Mouse (Mus musculus) forebrain, postnatal 0 days (tissue): ENCODE measurements around the gene Sgk1. TPM values are rescaled to one million over a fixed set of nuclear protein-coding genes. Genes with fewer than 3 reads are reported as not detected.

Experiments used
- ATAC-seq: fragments of 200-750 bp; cut with Nextera tagmentation; 2 replicates; pipeline ENCODE4 v1.8.0; 2017; ENCODE audit warnings: mild to moderate bottlenecking, moderate library complexity
- DNase-seq: peaks from one replicate; pipeline ENCODE4 v3.0.0-alpha.2; 2015
- H3K27ac ChIP-seq: fragments of 300-500 bp; sonication (generic); 2 replicates; pipeline ENCODE4 v1.5.1; 2014; ENCODE audit warnings: low read depth, mild to moderate bottlenecking, antibody characterized with exemption, low read length, moderate library complexity, mixed read lengths
- H3K27me3 ChIP-seq: fragments of 300-500 bp; sonication (generic); 2 replicates; pipeline ENCODE4 v1.6.1; 2014; ENCODE audit warnings: mild to moderate bottlenecking, low read length, mixed read lengths; ENCODE audit not compliant: insufficient read depth
- H3K36me3 ChIP-seq: fragments of 300-500 bp; sonication (generic); 2 replicates; pipeline ENCODE4 v1.6.1; 2014; ENCODE audit warnings: mild to moderate bottlenecking, moderate library complexity; ENCODE audit not compliant: insufficient read depth
- H3K4me1 ChIP-seq: fragments of 300-500 bp; sonication (generic); 2 replicates; pipeline ENCODE4 v1.6.1; 2014; ENCODE audit warnings: antibody characterized with exemption; ENCODE audit not compliant: insufficient read depth
- H3K4me2 ChIP-seq: fragments of 300-500 bp; sonication (generic); 2 replicates; pipeline ENCODE4 v1.6.1; 2014; ENCODE audit warnings: low read depth, mild to moderate bottlenecking, moderate library complexity
- H3K4me3 ChIP-seq: fragments of 300-500 bp; sonication (generic); 2 replicates; pipeline ENCODE4 v1.5.1; 2014; ENCODE audit warnings: low read depth, low read length, mixed read lengths
- H3K9ac ChIP-seq: fragments of 300-500 bp; sonication (generic); 2 replicates; pipeline ENCODE4 v1.6.1; 2014; ENCODE audit warnings: mild to moderate bottlenecking
- H3K9me3 ChIP-seq: fragments of 300-500 bp; sonication (generic); 2 replicates; pipeline ENCODE4 v1.6.1; 2016; ENCODE audit warnings: low read length
- CTCF ChIP-seq: sonication (generic); IDR thresholded peaks from 2 replicates; pipeline ENCODE4 v1.5.1; 2016; ENCODE audit warnings: antibody characterized with exemption, control low read depth, low read depth
- WGBS: fragments of 180-500 bp; shearing (Covaris S2); extraction: QIAGEN DNeasy Blood & Tissue Kit; methylation state at CpG from one replicate; pipeline ENCODE4 v1.1.7; 2014; 5-methylcytosine and 5-hydroxymethylcytosine counted together
- polyA plus RNA-seq: library from polyadenylated mRNA; unstranded; fragments of >200 nt; fragmentation: Nextera tagmentation; extraction: Ambion mirVana; gene quantifications from 2 replicates; pipeline ENCODE4 v1.2.1, GENCODE M21; 2015
- total RNA-seq: library from RNA; depleted of rRNA; stranded (reverse); fragments of >200 nt; gene quantifications from 2 replicates; pipeline ENCODE4 v1.2.3, GENCODE M21; 2014; rRNA removed

Gene Sgk1
- total RNA-seq (88.0 and 97.5 TPM in 2 replicates), polyA plus RNA-seq (62.8 and 68.6 TPM in 2 replicates)

DNA sequence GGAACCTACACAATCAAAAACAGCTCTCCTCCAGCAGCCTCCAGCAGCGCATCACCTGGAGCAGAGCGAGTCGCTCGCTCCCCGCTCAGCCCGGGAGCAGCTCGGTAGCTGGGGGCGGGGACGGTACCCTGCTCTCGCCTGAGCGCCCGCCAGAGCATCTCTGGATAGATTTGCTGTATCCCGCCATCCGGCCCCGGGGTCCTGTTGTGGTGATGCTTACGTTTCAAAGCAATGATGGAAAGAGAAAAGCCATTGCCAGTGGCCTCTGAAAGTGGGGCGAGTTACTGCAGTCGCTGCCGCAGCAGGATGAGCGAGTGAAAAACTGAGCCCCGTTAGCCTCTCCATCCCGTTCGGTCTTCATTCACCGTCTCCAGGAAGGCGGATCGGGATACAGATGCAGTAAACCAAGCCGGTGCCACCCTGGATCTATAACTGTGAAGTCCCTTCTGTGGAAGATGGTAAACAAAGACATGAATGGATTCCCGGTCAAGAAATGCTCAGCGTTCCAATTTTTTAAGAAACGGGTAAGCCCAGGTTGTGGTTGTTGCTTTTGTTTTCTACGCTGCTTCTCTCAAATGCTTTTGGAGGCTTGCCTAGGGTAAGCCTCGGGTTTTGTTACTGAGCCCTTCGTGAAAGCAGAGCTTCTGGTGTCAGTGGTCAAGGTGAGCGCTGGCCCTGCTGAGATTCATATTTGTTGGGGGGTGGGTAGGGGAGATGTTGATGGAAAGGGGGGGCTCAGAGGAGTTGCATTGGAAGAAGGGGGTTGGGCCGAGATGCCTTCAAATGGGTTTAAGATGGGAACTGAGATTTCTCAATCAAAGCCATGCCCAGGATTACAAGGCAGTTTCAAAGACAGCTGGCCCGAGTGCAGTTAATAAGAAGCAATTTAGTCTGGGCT lies at the start of gene Sgk1:
Gene Sgk1, plus strand, starts transcription at position 1 of the 898 bp plus-strand sequence.
- Histone ChIP-seq H3K27me3 (no peaks in the 10 kb centered on the region), H3K36me3 (no peaks in the 10 kb centered on the region), H3K9ac (peak within 1 kb of the TSS; percentile 80), H3K4me1 (peaks cover 8% of the 10 kb centered on the region), H3K4me2 (peak within 1 kb of the TSS; percentile 60), H3K9me3 (no peaks in the 10 kb centered on the region), H3K27ac (peak within 1 kb of the TSS; percentile 92), H3K4me3 (peak within 1 kb of the TSS; percentile 67)
- peak; percentile 80 for DNase-seq
- TF ChIP-seq CTCF = no peak
- under 1% methylated on average over 36 of the region's 36 CpGs for WGBS
- ATAC-seq = peak; percentile 94

GRCm38 (mm10) chr10:21832282-21832681 lies 49.7 kb upstream of the Sgk1 start:
- no peak for DNase-seq
- H3K9ac ChIP-seq = no peak overlapping the region
- no peak for TF ChIP-seq CTCF
- H3K4me1 ChIP-seq = no peaks in the 10 kb centered on the region
- no peaks in the 10 kb centered on the region for H3K9me3 ChIP-seq
- no peak overlapping the region for H3K27ac ChIP-seq
- H3K27me3 ChIP-seq = no peaks in the 10 kb centered on the region
- H3K36me3 ChIP-seq = no peaks in the 10 kb centered on the region
- WGBS = 76% methylated on average over 2 of the region's 2 CpGs
- no peak overlapping the region for H3K4me2 ChIP-seq
- H3K4me3 ChIP-seq = no peak overlapping the region
- ATAC-seq = no peak

DNA sequence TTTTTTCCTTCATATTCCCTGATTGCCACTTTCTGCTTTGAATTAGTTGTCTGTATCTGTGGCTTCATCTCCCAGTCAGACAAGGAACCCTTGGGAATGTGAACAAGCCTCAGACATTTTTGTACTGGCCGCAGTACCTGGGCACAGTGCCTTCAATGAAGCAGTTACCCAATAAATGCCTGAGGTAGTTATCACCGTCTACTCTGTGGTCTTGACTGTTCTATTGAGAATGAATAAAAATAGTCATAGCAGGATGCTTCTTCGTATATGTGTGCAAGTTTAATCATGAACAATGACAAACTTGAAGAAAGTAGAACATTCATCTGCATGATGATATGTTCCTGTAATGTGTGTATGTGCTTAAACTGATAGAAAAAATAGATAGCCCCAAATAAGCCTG lies 48.2 kb upstream of the Sgk1 start:
- Histone ChIP-seq H3K27me3 (no peaks in the 10 kb centered on the region), H3K9me3 (no peaks in the 10 kb centered on the region), H3K27ac (no peak overlapping the region), H3K4me3 (no peak overlapping the region), H3K9ac (no peak overlapping the region), H3K4me1 (no peaks in the 10 kb centered on the region), H3K4me2 (no peak overlapping the region), H3K36me3 (no peaks in the 10 kb centered on the region)
- TF ChIP-seq CTCF = no peak
- DNase-seq (no peak), ATAC-seq (no peak)
- 95% methylated on average over 3 of the region's 3 CpGs for WGBS

DNA sequence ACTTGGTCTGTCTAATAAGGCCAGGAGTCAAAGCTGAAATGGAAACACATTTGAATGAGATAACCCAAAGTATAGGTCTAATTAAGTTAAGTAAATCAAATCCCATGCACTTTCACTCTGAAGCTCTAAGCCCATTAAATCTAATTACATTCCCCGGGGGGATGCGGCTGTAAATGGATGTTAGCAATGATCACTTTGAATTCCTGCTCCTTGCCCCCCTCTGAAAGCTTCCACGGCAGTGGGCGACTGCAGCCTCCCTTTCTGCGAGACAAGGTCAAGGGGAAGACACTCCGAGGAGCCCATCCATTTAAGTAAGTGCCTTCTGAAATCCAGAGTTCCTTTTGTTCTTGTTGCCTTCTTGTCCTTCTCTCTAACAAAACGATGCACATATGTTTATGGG lies 46.9 kb upstream of the Sgk1 start:
- TF ChIP-seq CTCF = no peak
- no peaks in the 10 kb centered on the region for H3K4me1 ChIP-seq
- no peak overlapping the region for H3K4me2 ChIP-seq
- DNase-seq = no peak
- no peak overlapping the region for H3K4me3 ChIP-seq
- no peak overlapping the region for H3K27ac ChIP-seq
- WGBS = 42% methylated on average over 7 of the region's 7 CpGs
- H3K9ac ChIP-seq = no peak overlapping the region
- ATAC-seq = peak; percentile 20; the same call in 1 of the 2 replicates
- no peaks in the 10 kb centered on the region for H3K9me3 ChIP-seq
- H3K36me3 ChIP-seq = no peaks in the 10 kb centered on the region
- H3K27me3 ChIP-seq = no peaks in the 10 kb centered on the region

GRCm38 (mm10) chr10:21839248-21840155 lies 42.5 kb upstream of the Sgk1 start:
- Histone ChIP-seq H3K9me3 (no peaks in the 10 kb centered on the region), H3K9ac (no peak overlapping the region), H3K27ac (no peak overlapping the region), H3K4me2 (no peak overlapping the region), H3K36me3 (no peaks in the 10 kb centered on the region), H3K4me3 (no peak overlapping the region), H3K4me1 (no peaks in the 10 kb centered on the region), H3K27me3 (no peaks in the 10 kb centered on the region)
- 80% methylated on average over 13 of the region's 13 CpGs for WGBS
- TF ChIP-seq CTCF = no peak
- peak; percentile 23; the same call in 1 of the 2 replicates for ATAC-seq
- DNase-seq = no peak

GRCm38 (mm10) chr10:21843326-21843725 lies 38.7 kb upstream of the Sgk1 start:
- Histone ChIP-seq H3K36me3 (no peaks in the 10 kb centered on the region), H3K9ac (no peak overlapping the region), H3K4me2 (no peak overlapping the region), H3K27me3 (no peaks in the 10 kb centered on the region), H3K27ac (no peak overlapping the region), H3K4me3 (no peak overlapping the region), H3K4me1 (no peaks in the 10 kb centered on the region), H3K9me3 (no peaks in the 10 kb centered on the region)
- DNase-seq = no peak
- TF ChIP-seq CTCF = no peak
- WGBS = 90% methylated on average over 6 of the region's 6 CpGs
- ATAC-seq = no peak
